Mouse (Mus musculus) ES-E14 (cell line): ENCODE results near the gene Inpp5b.
A peak's percentile ranks its signal among the peaks of the same experiment; 100 is the strongest.

Experiments used
- CHD2 ChIP-seq: IDR thresholded peaks from 2 replicates; pipeline ENCODE4 v1.6.1; 2014; ENCODE audit warnings: mild to moderate bottlenecking, low read depth, low read length, inconsistent platforms
- HCFC1 ChIP-seq: IDR thresholded peaks from 2 replicates; pipeline ENCODE4 v1.6.1; 2012; ENCODE audit warnings: low read length, inconsistent platforms, borderline replicate concordance; ENCODE audit not compliant: insufficient read depth
- MAFK ChIP-seq: IDR thresholded peaks from 2 replicates; pipeline ENCODE4 v1.6.1; 2014; ENCODE audit warnings: mild to moderate bottlenecking, low read depth, low read length, inconsistent platforms; ENCODE audit not compliant: insufficient read depth
- ZC3H11A ChIP-seq: IDR thresholded peaks from 2 replicates; pipeline ENCODE4 v1.6.1; 2012; ENCODE audit warnings: low read depth, mild to moderate bottlenecking, inconsistent platforms, low read length, borderline replicate concordance
- ZNF384 ChIP-seq: IDR thresholded peaks from 2 replicates; pipeline ENCODE4 v1.6.1; 2012; ENCODE audit warnings: low read depth, low read length, inconsistent platforms

DNA sequence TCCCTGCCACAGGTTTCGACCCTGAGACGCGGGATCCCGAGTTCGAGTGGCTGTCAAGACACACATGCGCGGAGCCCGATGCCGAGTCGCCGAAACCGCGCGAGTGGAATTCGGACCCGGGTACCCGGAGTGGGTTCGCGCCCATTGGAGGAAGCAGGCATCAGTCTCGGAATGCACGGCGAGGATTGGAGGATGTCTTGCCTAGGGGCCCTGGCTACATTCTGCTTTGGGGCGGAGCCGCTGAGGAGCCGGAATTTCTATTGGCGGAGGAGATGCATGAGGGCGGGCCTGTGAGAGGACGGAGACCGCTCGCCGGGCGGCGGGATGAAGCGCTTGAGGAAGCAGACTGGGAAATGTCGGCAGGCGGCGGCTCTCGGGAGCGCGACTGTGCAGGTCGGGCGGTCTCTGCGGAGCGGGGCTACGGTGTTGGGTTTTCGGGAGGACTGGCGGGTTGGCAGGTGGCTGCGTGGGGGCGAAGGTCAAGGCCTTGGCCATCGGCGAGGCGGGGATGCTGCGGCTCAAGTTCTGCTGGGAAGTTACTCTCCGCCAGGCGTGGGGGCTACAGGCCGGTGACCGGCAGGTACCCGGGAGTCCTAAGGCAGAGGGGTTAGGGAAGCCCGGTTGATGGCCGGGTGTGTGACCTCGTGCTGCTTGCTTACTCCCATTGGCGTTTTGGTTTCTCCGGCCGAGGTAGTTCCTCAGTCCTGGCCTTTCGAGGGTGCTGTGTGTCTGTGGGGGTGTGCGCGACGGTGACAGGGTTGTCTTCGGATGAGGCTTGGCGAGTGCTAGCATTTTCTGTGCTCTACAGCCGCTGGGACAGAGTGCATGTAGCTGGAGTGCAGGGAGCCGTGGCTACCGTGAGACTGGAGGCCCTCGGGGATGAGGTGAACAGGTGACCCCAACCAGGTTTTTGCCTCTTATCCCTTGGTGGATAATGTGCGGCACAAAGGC, 9.9 kb downstream of the Inpp5b start:
- TF ChIP-seq ZC3H11A (no peak), MAFK (no peak), CHD2 (peak; percentile 90), ZNF384 (no peak), HCFC1 (no peak)
